Mouse (Mus musculus) heart, postnatal 0 days (tissue): Measurements from ENCODE around the gene Znrd1.

ENCODE experiments used
- CTCF ChIP-seq: IDR thresholded peaks from 2 replicates; pipeline ENCODE4 v1.5.1; 2016; ENCODE audit warnings: antibody characterized with exemption, control low read depth, low read depth
- EP300 ChIP-seq: IDR thresholded peaks from 2 replicates; pipeline ENCODE4 v1.6.1; 2016; ENCODE audit warnings: antibody characterized with exemption, low read depth

DNA sequence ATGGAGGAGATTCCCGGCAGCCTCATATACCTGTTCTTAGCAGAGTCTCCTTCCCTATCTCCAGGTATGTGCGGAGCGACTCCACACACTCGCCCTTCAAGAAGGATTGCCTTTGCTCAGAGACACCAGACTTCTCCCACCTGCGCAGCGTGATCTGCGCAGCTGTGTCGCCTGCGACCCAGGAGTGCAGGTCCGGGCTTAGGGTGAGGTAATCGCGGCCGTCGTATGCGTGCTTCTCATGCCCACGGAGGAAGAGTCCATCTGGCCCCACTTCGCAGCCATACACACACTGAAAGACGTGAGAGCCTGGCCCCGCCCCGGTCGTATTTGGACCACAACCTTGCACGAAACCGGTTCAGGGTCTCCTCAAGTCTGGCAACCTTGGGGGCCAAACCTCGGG lies 30.1 kb upstream of the Znrd1 start:
- TF ChIP-seq CTCF (no peak), EP300 (no peak)
